Mouse (Mus musculus) olfactory bulb, adult 2 months (tissue): ENCODE data around the gene Wwc2.

Source experiments
- CTCF ChIP-seq: fragments of 200-500 bp; IDR thresholded peaks from 2 replicates; pipeline ENCODE4 v1.5.1; 2012; ENCODE audit warnings: low read depth, mild to moderate bottlenecking, low read length, moderate library complexity; ENCODE audit not compliant: insufficient read depth
- POLR2A ChIP-seq: fragments of 200-500 bp; IDR thresholded peaks from 2 replicates; pipeline ENCODE4 v1.6.1; 2012; ENCODE audit warnings: mild to moderate bottlenecking, low read depth, low read length, moderate library complexity; ENCODE audit not compliant: insufficient read depth

DNA sequence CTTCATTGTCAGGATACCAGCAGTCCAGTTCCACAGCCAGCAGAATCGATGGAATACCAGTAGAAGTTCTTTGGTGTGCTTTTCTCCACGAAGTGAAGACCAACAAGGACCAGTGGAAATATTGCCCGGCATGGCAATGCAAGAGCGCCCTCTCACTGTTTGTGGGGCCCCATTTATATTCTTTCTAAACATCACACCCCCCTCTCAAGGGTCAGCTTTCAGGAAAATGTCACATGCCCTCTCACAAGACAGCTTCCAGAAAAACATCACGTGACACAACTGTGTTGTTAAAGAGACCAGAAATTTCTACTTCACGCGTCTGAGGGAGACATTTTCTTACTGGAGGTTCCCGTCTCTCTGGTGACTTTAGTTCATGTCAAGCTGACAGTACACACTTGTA is 10.8 kb downstream of the Wwc2 start:
- TF ChIP-seq POLR2A = no peak
- no peak for TF ChIP-seq CTCF
